Mouse (Mus musculus): ENCODE results near the gene Clca2. TPM values are rescaled to one million over a fixed set of nuclear protein-coding genes. Genes with fewer than 3 reads are reported as not detected.

Gene Clca2
- polyA plus RNA-seq, 1 experiment from 2014 or later: 0.13 TPM

DNA sequence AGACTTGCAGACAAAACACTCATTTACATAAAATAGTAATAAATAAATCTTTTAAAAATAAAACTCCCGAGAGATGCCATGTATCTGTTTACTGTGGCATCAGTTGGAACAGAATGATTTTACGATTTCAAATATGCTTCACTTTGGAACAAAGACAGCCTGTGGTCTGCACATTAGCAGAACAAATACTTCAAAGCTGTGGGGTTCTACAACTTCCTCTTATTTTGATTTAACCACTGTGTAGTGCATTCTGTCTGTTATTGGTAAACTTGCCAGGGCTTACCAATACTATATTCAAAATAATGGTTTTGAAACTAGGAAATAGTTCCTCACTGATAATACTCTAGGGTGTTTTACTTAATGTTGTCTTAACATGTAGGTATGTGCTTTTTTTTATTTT, 27.4 kb upstream of the Clca2 start:
- 90% methylated on average over 2 of the region's 2 CpGs for WGBS
- DNase-seq (ENCODE audit: low spot score): no peak
- ATAC-seq (ENCODE audit: insufficient number of reproducible peaks, low FRiP score, low TSS enrichment, low read depth): no peak

GRCm38 (mm10) chr3:145119425-145119824, 20.2 kb upstream of the Clca2 start:
- ATAC-seq (ENCODE audit: insufficient number of reproducible peaks, low FRiP score, low TSS enrichment, low read depth): no peak
- H3K4me1 ChIP-seq (ENCODE audit: control insufficient read depth, insufficient read depth, low read length): 0 out of 2 replicates have a peak, but pooled peaks cover 3% of the 10 kb centered on the region
- no peaks in the 10 kb centered on the region for H3K27me3 ChIP-seq (ENCODE audit: control insufficient read depth, insufficient read depth, low read length)
- no peaks in the 10 kb centered on the region for H3K36me3 ChIP-seq (ENCODE audit: control insufficient read depth, insufficient read depth, low read length)
- WGBS: 82% methylated on average over 7 of the region's 7 CpGs
- peak overlapping the region; percentile 56; the same call in 1 of the 2 replicates for H3K4me2 ChIP-seq (ENCODE audit: low read depth, severe bottlenecking)
- DNase-seq (ENCODE audit: low spot score): no peak
- H3K27ac ChIP-seq (replicated peaks; ENCODE audit: low read depth, low read length): no peak overlapping the region
- H3K4me3 ChIP-seq (ENCODE audit: low read depth, low read length): peak overlapping the region; percentile 68
- H3K9ac ChIP-seq (ENCODE audit: low read length): no peak overlapping the region
- no peaks in the 10 kb centered on the region for H3K9me3 ChIP-seq (ENCODE audit: control insufficient read depth, low read length)

More for the DNA sequence above, 27.4 kb upstream of the Clca2 start:
- Histone ChIP-seq H3K4me1 (ENCODE audit: control insufficient read depth, insufficient read depth, low read length) (no peaks in the 10 kb centered on the region), H3K4me3 (ENCODE audit: low read depth, low read length) (no peak overlapping the region), H3K36me3 (ENCODE audit: control insufficient read depth, insufficient read depth, low read length) (no peaks in the 10 kb centered on the region), H3K9ac (ENCODE audit: low read length) (no peak overlapping the region), H3K9me3 (ENCODE audit: control insufficient read depth, low read length) (no peaks in the 10 kb centered on the region), H3K27ac (replicated peaks; ENCODE audit: low read depth, low read length) (no peak overlapping the region), H3K27me3 (ENCODE audit: control insufficient read depth, insufficient read depth, low read length) (no peaks in the 10 kb centered on the region), H3K4me2 (ENCODE audit: low read depth, severe bottlenecking) (no peak overlapping the region)

- H3K9ac ChIP-seq (ENCODE audit: low read length): peak overlapping the region; percentile 93
- WGBS: 6% methylated on average over 14 of the region's 14 CpGs
- 0 out of 2 replicates have a peak, but pooled peaks cover 3% of the 10 kb centered on the region for H3K4me1 ChIP-seq (ENCODE audit: control insufficient read depth, insufficient read depth, low read length)
- peak overlapping the region; percentile 68 for H3K4me3 ChIP-seq (ENCODE audit: low read depth, low read length)
- peak overlapping the region; percentile 97; the same call in 1 of the 2 replicates for H3K27ac ChIP-seq (replicated peaks; ENCODE audit: low read depth, low read length)
- no peaks in the 10 kb centered on the region for H3K36me3 ChIP-seq (ENCODE audit: control insufficient read depth, insufficient read depth, low read length)
- no peaks in the 10 kb centered on the region for H3K27me3 ChIP-seq (ENCODE audit: control insufficient read depth, insufficient read depth, low read length)
- peak overlapping the region; percentile 56 for H3K4me2 ChIP-seq (ENCODE audit: low read depth, severe bottlenecking)
- DNase-seq (ENCODE audit: low spot score) (no peak), ATAC-seq (ENCODE audit: insufficient number of reproducible peaks, low FRiP score, low TSS enrichment, low read depth) (no peak; the same call in 1 of the 2 replicates)
- H3K9me3 ChIP-seq (ENCODE audit: control insufficient read depth, low read length): no peaks in the 10 kb centered on the region
These were observed 19.7 kb upstream of the Clca2 start for GRCm38 (mm10) chr3:145119002-145119358.

- Histone ChIP-seq H3K4me3 (ENCODE audit: low read depth, low read length) (peak within 1 kb of the TSS; percentile 68), H3K27me3 (ENCODE audit: control insufficient read depth, insufficient read depth, low read length) (no peaks in the 10 kb centered on the region), H3K27ac (replicated peaks; ENCODE audit: low read depth, low read length) (peak within 1 kb of the TSS; percentile 97), H3K9ac (ENCODE audit: low read length) (peak within 1 kb of the TSS; percentile 93), H3K9me3 (ENCODE audit: control insufficient read depth, low read length) (no peaks in the 10 kb centered on the region), H3K4me1 (ENCODE audit: control insufficient read depth, insufficient read depth, low read length) (0 out of 2 replicates have a peak, but pooled peaks cover 3% of the 10 kb centered on the region), H3K4me2 (ENCODE audit: low read depth, severe bottlenecking) (peak within 1 kb of the TSS; percentile 56), H3K36me3 (ENCODE audit: control insufficient read depth, insufficient read depth, low read length) (no peaks in the 10 kb centered on the region)
- under 1% methylated on average over 57 of the region's 57 CpGs for WGBS
- DNase-seq (ENCODE audit: low spot score) (peak; percentile 98), ATAC-seq (ENCODE audit: insufficient number of reproducible peaks, low FRiP score, low TSS enrichment, low read depth) (peak; percentile 99)
These were observed 19.2 kb upstream of the Clca2 start, which contains the start of gene Odf2l for GRCm38 (mm10) chr3:145118254-145119001. Odf2l (plus strand) TSS chr3:145118588.

DNA sequence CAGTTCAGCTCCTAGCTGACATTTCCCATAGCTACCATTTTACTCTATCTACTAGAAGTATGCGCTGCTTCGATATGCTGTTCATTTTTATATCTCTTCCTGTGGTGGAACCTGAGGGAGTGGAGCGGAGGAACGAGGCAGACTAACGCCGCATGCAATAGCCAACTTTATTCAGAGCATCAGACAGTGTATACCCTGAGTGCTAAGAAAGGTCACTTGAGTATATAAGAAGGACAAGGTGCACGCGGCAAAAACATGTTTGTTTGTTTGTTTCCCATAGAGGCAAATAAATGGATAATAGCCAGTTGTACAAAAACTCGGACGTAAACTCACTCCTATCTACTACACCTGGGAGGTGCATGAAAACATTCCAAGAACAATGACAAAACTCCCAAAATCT, 18.4 kb upstream of the Clca2 start:
- Histone ChIP-seq H3K9ac (ENCODE audit: low read length) (peak overlapping the region; percentile 62), H3K27ac (replicated peaks; ENCODE audit: low read depth, low read length) (peak overlapping the region; percentile 76), H3K9me3 (ENCODE audit: control insufficient read depth, low read length) (no peaks in the 10 kb centered on the region), H3K4me1 (ENCODE audit: control insufficient read depth, insufficient read depth, low read length) (0 out of 2 replicates have a peak, but pooled peaks cover 3% of the 10 kb centered on the region), H3K27me3 (ENCODE audit: control insufficient read depth, insufficient read depth, low read length) (no peaks in the 10 kb centered on the region), H3K36me3 (ENCODE audit: control insufficient read depth, insufficient read depth, low read length) (no peaks in the 10 kb centered on the region), H3K4me2 (ENCODE audit: low read depth, severe bottlenecking) (peak overlapping the region; percentile 50), H3K4me3 (ENCODE audit: low read depth, low read length) (peak overlapping the region; percentile 68)
- WGBS: 88% methylated on average over 10 of the region's 10 CpGs
- ATAC-seq (ENCODE audit: insufficient number of reproducible peaks, low FRiP score, low TSS enrichment, low read depth) (no peak), DNase-seq (ENCODE audit: low spot score) (no peak)

- no peak overlapping the region for H3K4me3 ChIP-seq (ENCODE audit: low read depth, low read length)
- H3K36me3 ChIP-seq (ENCODE audit: control insufficient read depth, insufficient read depth, low read length): no peaks in the 10 kb centered on the region
- WGBS: 96% methylated on average over 2 of the region's 2 CpGs
- 0 out of 2 replicates have a peak, but pooled peaks cover 3% of the 10 kb centered on the region for H3K4me1 ChIP-seq (ENCODE audit: control insufficient read depth, insufficient read depth, low read length)
- no peak for ATAC-seq (ENCODE audit: insufficient number of reproducible peaks, low FRiP score, low TSS enrichment, low read depth)
- H3K9me3 ChIP-seq (ENCODE audit: control insufficient read depth, low read length): no peaks in the 10 kb centered on the region
- no peak overlapping the region for H3K9ac ChIP-seq (ENCODE audit: low read length)
- no peak for DNase-seq (ENCODE audit: low spot score)
- no peak overlapping the region for H3K27ac ChIP-seq (replicated peaks; ENCODE audit: low read depth, low read length)
- H3K4me2 ChIP-seq (ENCODE audit: low read depth, severe bottlenecking): no peak overlapping the region
- no peaks in the 10 kb centered on the region for H3K27me3 ChIP-seq (ENCODE audit: control insufficient read depth, insufficient read depth, low read length)
These were observed 15.9 kb upstream of the Clca2 start for GRCm38 (mm10) chr3:145115169-145115568.

DNA sequence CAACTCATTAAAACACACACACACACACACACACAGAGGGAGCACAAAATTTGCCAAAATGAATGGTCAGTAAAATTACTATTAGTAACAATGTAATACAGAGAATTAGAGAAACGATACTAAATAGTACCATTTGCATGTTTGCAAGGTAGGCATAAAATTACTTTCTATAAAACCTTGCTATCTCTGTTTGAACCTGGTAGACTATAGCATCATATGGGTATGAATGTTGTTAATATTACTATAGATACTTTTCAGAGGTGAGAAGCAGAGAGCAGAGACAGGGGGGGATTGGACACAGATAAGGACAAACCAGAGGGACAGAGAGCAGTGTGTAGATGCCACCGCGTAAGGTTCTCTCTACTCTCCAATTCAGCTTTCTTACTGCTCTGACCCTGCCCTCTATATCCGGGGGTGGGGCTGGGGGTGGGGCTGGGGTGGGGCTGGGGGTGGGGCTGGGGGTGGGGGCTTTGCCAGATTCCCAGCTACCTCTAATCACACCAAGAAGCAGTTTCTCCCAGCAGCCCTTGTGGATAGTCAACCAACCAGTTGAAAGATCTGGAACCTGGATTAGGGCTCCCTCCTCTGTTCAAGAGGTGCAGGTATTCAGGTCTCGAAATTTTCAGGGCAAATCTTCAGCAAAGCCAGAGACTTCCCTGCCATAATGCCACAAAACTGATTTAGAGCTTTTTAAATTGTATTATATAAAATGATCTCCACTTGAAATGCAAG, 6.7 kb upstream of the Clca2 start:
- ATAC-seq (ENCODE audit: insufficient number of reproducible peaks, low FRiP score, low TSS enrichment, low read depth): no peak
- DNase-seq (ENCODE audit: low spot score): no peak
- Histone ChIP-seq H3K27ac (replicated peaks; ENCODE audit: low read depth, low read length) (no peak overlapping the region), H3K36me3 (ENCODE audit: control insufficient read depth, insufficient read depth, low read length) (no peaks in the 10 kb centered on the region), H3K4me2 (ENCODE audit: low read depth, severe bottlenecking) (no peak overlapping the region), H3K27me3 (ENCODE audit: control insufficient read depth, insufficient read depth, low read length) (no peaks in the 10 kb centered on the region), H3K9ac (ENCODE audit: low read length) (no peak overlapping the region), H3K4me1 (ENCODE audit: control insufficient read depth, insufficient read depth, low read length) (no peaks in the 10 kb centered on the region), H3K9me3 (ENCODE audit: control insufficient read depth, low read length) (no peaks in the 10 kb centered on the region), H3K4me3 (ENCODE audit: low read depth, low read length) (no peak overlapping the region)
- WGBS: 78% methylated on average over 5 of the region's 5 CpGs

- Histone ChIP-seq H3K27me3 (ENCODE audit: control insufficient read depth, insufficient read depth, low read length) (no peaks in the 10 kb centered on the region), H3K4me2 (ENCODE audit: low read depth, severe bottlenecking) (no peak overlapping the region), H3K4me3 (ENCODE audit: low read depth, low read length) (no peak overlapping the region), H3K4me1 (ENCODE audit: control insufficient read depth, insufficient read depth, low read length) (no peaks in the 10 kb centered on the region), H3K27ac (replicated peaks; ENCODE audit: low read depth, low read length) (no peak overlapping the region), H3K9ac (ENCODE audit: low read length) (no peak overlapping the region), H3K36me3 (ENCODE audit: control insufficient read depth, insufficient read depth, low read length) (no peaks in the 10 kb centered on the region), H3K9me3 (ENCODE audit: control insufficient read depth, low read length) (no peaks in the 10 kb centered on the region)
- 81% methylated on average over 5 of the region's 5 CpGs for WGBS
- DNase-seq (ENCODE audit: low spot score) (no peak), ATAC-seq (ENCODE audit: insufficient number of reproducible peaks, low FRiP score, low TSS enrichment, low read depth) (no peak)
These were observed 6.0 kb upstream of the Clca2 start for GRCm38 (mm10) chr3:145105076-145105772.
